Mouse (Mus musculus) CH12.LX (cell line): ENCODE data around the gene Tnni1. TPM values are rescaled to one million over a fixed set of nuclear protein-coding genes. Genes with fewer than 3 reads are reported as not detected.

Source experiments
- DNase-seq: peaks from one replicate; pipeline ENCODE4 v3.0.0-alpha.2; 2013; ENCODE audit errors: extremely low read depth
- H3K27ac ChIP-seq: 2 replicates; pipeline ENCODE4 v1.5.1; 2012; ENCODE audit warnings: low read depth, mild to moderate bottlenecking, control low read depth, moderate library complexity; ENCODE audit not compliant: insufficient read depth
- H3K27me3 ChIP-seq: replicated peaks from 2 replicates; pipeline ENCODE3; 2012; ENCODE audit warnings: inconsistent platforms
- H3K36me3 ChIP-seq, 2 experiments: replicated peaks in 1 of 2; 2 replicates each; pipeline versions ENCODE3 to v1.6.1; 2012; ENCODE audit warnings: inconsistent platforms in 1 of 2, low read length in 1 of 2, mild to moderate bottlenecking in 1 of 2, mixed read lengths in 1 of 2, moderate library complexity in 1 of 2; ENCODE audit not compliant: control insufficient read depth in 1 of 2, insufficient read depth in 1 of 2
- H3K4me1 ChIP-seq, 2 experiments: 2 replicates each; pipeline ENCODE4 v1.6.1; 2012; ENCODE audit warnings: inconsistent platforms in 1 of 2, moderate library complexity in 1 of 2; ENCODE audit not compliant: insufficient read depth in 2 of 2, control insufficient read depth in 1 of 2
- H3K4me2 ChIP-seq: 2 replicates; pipeline ENCODE4 v1.6.1; 2012; ENCODE audit warnings: low read depth, mild to moderate bottlenecking, control low read depth; ENCODE audit not compliant: poor library complexity, insufficient read depth, severe bottlenecking
- H3K4me3 ChIP-seq, 3 experiments: fragments of 150-350 bp in 1 of 3; sonication (generic) in 1 of 3; replicated peaks in 1 of 3; 2 replicates each; pipeline versions ENCODE3 to v1.5.1; 2011 to 2012; ENCODE audit warnings: low read depth in 2 of 3, low read length in 2 of 3, mild to moderate bottlenecking in 2 of 3, moderate library complexity in 2 of 3, control low read depth in 1 of 3, improper control_type of control experiment in 1 of 3, inconsistent platforms in 1 of 3, mixed read lengths in 1 of 3; ENCODE audit not compliant: poor library complexity in 1 of 3
- H3K79me2 ChIP-seq: replicated peaks from 2 replicates; pipeline ENCODE4 v1.6.1; 2012; ENCODE audit warnings: mild to moderate bottlenecking, moderate library complexity; ENCODE audit not compliant: control insufficient read depth, poor library complexity, insufficient read depth, severe bottlenecking; ENCODE audit errors: extremely low read depth
- H3K9ac ChIP-seq: 2 replicates; pipeline ENCODE4 v1.6.1; 2012; ENCODE audit warnings: low read depth, mild to moderate bottlenecking, control low read depth, moderate library complexity; ENCODE audit not compliant: insufficient read depth
- H3K9me3 ChIP-seq: replicated peaks from 2 replicates; pipeline ENCODE3; 2012; ENCODE audit warnings: low read length, inconsistent platforms, mixed read lengths
- CTCF ChIP-seq, 2 experiments: IDR thresholded peaks in 1 of 2; conservative IDR thresholded peaks in 1 of 2; 2 replicates each; pipeline ENCODE4 v1.5.1; 2011 to 2012; ENCODE audit warnings: low read depth in 2 of 2, low read length in 2 of 2, improper control_type of control experiment in 1 of 2, inconsistent platforms in 1 of 2, mild to moderate bottlenecking in 1 of 2, moderate library complexity in 1 of 2
- EP300 ChIP-seq: IDR thresholded peaks from 2 replicates; pipeline ENCODE4 v1.6.1; 2011; ENCODE audit warnings: low read length, improper control_type of control experiment
- GABPA ChIP-seq: IDR thresholded peaks from 2 replicates; pipeline ENCODE4 v1.6.1; 2012; ENCODE audit warnings: low read depth, low read length, improper control_type of control experiment, inconsistent platforms; ENCODE audit not compliant: insufficient replicate concordance
- HCFC1 ChIP-seq: IDR thresholded peaks from 2 replicates; pipeline ENCODE4 v1.6.1; 2012; ENCODE audit warnings: low read depth, mild to moderate bottlenecking, inconsistent platforms, low read length, improper control_type of control experiment
- JUND ChIP-seq: conservative IDR thresholded peaks from 2 replicates; pipeline ENCODE4 v1.6.1; 2011; ENCODE audit warnings: low read depth, low read length, improper control_type of control experiment
- NRF1 ChIP-seq: IDR thresholded peaks from 2 replicates; pipeline ENCODE4 v1.6.1; 2014; ENCODE audit warnings: low read depth, mild to moderate bottlenecking, inconsistent platforms, low read length, improper control_type of control experiment, moderate library complexity
- POLR2A ChIP-seq: IDR thresholded peaks from 2 replicates; pipeline ENCODE4 v1.6.1; 2011; ENCODE audit warnings: low read depth, mild to moderate bottlenecking, improper control_type of control experiment, low read length
- RAD21 ChIP-seq: IDR thresholded peaks from 2 replicates; pipeline ENCODE4 v1.6.1; 2011; ENCODE audit warnings: low read depth, mild to moderate bottlenecking, low read length, improper control_type of control experiment, moderate library complexity
- RCOR1 ChIP-seq: conservative IDR thresholded peaks from 2 replicates; pipeline ENCODE4 v1.6.1; 2012; ENCODE audit warnings: low read depth, mild to moderate bottlenecking, inconsistent platforms, low read length, improper control_type of control experiment
- SMC3 ChIP-seq: IDR thresholded peaks from 2 replicates; pipeline ENCODE4 v1.6.1; 2011; ENCODE audit warnings: low read depth, low read length, improper control_type of control experiment
- USF1 ChIP-seq: IDR thresholded peaks from 2 replicates; pipeline ENCODE4 v1.6.1; 2014; ENCODE audit warnings: low read depth, mild to moderate bottlenecking, inconsistent platforms, low read length, improper control_type of control experiment
- ZC3H11A ChIP-seq: IDR thresholded peaks from 2 replicates; pipeline ENCODE4 v1.6.1; 2012; ENCODE audit warnings: low read depth, mild to moderate bottlenecking, inconsistent platforms, low read length, improper control_type of control experiment
- dilution Hi-C: fragments of 300-500 bp; cut with MboI; formaldehyde crosslinking; loops from 2 replicates; pipeline ENCODE4 v1.14.3; 2020; ENCODE audit warnings: low sequenced_read_pairs; ENCODE audit not compliant: extremely low pct_unique_long_range_greater_than_20kb, extremely low pct_ligation_motif_present
- in situ Hi-C: fragments of 300-500 bp; cut with MboI; formaldehyde crosslinking; loops from 3 replicates; pipeline ENCODE4 v1.14.3; 2019; ENCODE audit warnings: low sequenced_read_pairs, low pct_ligation_motif_present, low pct_unique_long_range_greater_than_20kb, mixed read lengths
- polyA plus RNA-seq: library from polyadenylated mRNA; unstranded; fragments of >175 nt; gene quantifications from 2 replicates; pipeline ENCODE4 v1.2.1, GENCODE M21; 2012; ENCODE audit warnings: low read depth; ENCODE audit not compliant: insufficient read length
- total RNA-seq, 2 experiments: library from RNA; depleted of rRNA; stranded (reverse); fragments of 300-350 nt in 1 of 2; fragments of >200 nt in 1 of 2; gene quantifications; 2 replicates each; pipeline ENCODE4 v1.2.3; 2012 to 2014

The Tnni1 gene
- total and polyA plus RNA-seq, 3 experiments: 1.6 to 6.9 (median 4.2) TPM

- H3K27ac ChIP-seq: no peak overlapping the region
- no peaks in the 10 kb centered on the region for H3K9me3 ChIP-seq
- no peaks in the 10 kb centered on the region for H3K27me3 ChIP-seq
- TF ChIP-seq NRF1 (no peak), POLR2A (no peak)
- TF ChIP-seq, all 38 proteins: peak for 0
- no peaks in the 10 kb centered on the region for H3K79me2 ChIP-seq
- peaks cover 0 to 4% of the 10 kb centered on the region in 2 experiments; a peak in 3 of 4 replicates for H3K4me1 ChIP-seq
- H3K4me3 ChIP-seq: no peak overlapping the region
- no peak for DNase-seq
- peaks cover 0 to 8% of the 10 kb centered on the region in 2 experiments for H3K36me3 ChIP-seq
- no peak overlapping the region for H3K9ac ChIP-seq
- in situ Hi-C loops: no loop called here
- H3K4me2 ChIP-seq: no peak overlapping the region
- dilution Hi-C loops: no loop called here
Observed at GRCm38 (mm10) chr1:135777046-135777445, 2.2 kb upstream of the Tnni1 start.

GRCm38 (mm10) chr1:135780649-135781048 lies 1.4 kb downstream of the Tnni1 start:
- dilution Hi-C loops: no loop called here
- no peak overlapping the region for H3K4me3 ChIP-seq

GRCm38 (mm10) chr1:135781220-135781619 lies 2.0 kb downstream of the Tnni1 start:
- no peak overlapping the region for H3K9ac ChIP-seq
- no peak for DNase-seq
- H3K36me3 ChIP-seq: no peaks in the 10 kb centered on the region
- H3K27ac ChIP-seq: no peak overlapping the region
- dilution Hi-C loops (no loop called here), in situ Hi-C loops (loop anchor here (5.0 kb wide), 1 partner anchor 59 kb away; the partner anchor contains the start of gene Csrp1)
- H3K79me2 ChIP-seq: no peaks in the 10 kb centered on the region
- no peaks in the 10 kb centered on the region for H3K27me3 ChIP-seq
- peak; percentile 89 for TF ChIP-seq RAD21
- peak; percentile 98 for TF ChIP-seq SMC3
- no peak for TF ChIP-seq HCFC1
- TF ChIP-seq ZC3H11A: peak; percentile 77
- TF ChIP-seq CTCF (conservative IDR thresholded peaks at IDR 0.05 in 1 of 2, IDR thresholded peaks at IDR 0.05 in 1 of 2; ENCODE audit: low read depth in 2 of 2, low read length in 2 of 2): peak; percentile 65 to 97
- TF ChIP-seq, all 38 proteins: peak for 4
- Histone ChIP-seq H3K4me1 (peaks cover 0 to 4% of the 10 kb centered on the region in 2 experiments; a peak in 3 of 4 replicates), H3K4me3 (no peak overlapping the region), H3K4me2 (no peak overlapping the region), H3K9me3 (no peaks in the 10 kb centered on the region)

More at GRCm38 (mm10) chr1:135780649-135781048, 1.4 kb downstream of the Tnni1 start:
- Histone ChIP-seq H3K4me1 (peaks cover 0 to 4% of the 10 kb centered on the region in 2 experiments; a peak in 3 of 4 replicates), H3K27ac (no peak overlapping the region), H3K4me2 (no peak overlapping the region), H3K9ac (no peak overlapping the region), H3K27me3 (no peaks in the 10 kb centered on the region), H3K9me3 (no peaks in the 10 kb centered on the region), H3K79me2 (no peaks in the 10 kb centered on the region), H3K36me3 (no peaks in the 10 kb centered on the region)
- in situ Hi-C loops: loop anchor here (5.0 kb wide), 1 partner anchor 58 kb away; the partner anchor contains the start of gene Csrp1
- TF ChIP-seq USF1 (no peak), RCOR1 (no peak), GABPA (no peak), CTCF (conservative IDR thresholded peaks at IDR 0.05 in 1 of 2, IDR thresholded peaks at IDR 0.05 in 1 of 2; ENCODE audit: low read depth in 2 of 2, low read length in 2 of 2) (no peak), EP300 (no peak), JUND (no peak)
- no peak for DNase-seq
